Mouse (Mus musculus): ENCODE measurements around the gene Gm20479. TPM values are rescaled to one million over a fixed set of nuclear protein-coding genes. Genes with fewer than 3 reads are reported as not detected.

Gene Gm20479
- polyA plus RNA-seq, 1 experiment from 2014 or later, result 1.9 TPM

DNA sequence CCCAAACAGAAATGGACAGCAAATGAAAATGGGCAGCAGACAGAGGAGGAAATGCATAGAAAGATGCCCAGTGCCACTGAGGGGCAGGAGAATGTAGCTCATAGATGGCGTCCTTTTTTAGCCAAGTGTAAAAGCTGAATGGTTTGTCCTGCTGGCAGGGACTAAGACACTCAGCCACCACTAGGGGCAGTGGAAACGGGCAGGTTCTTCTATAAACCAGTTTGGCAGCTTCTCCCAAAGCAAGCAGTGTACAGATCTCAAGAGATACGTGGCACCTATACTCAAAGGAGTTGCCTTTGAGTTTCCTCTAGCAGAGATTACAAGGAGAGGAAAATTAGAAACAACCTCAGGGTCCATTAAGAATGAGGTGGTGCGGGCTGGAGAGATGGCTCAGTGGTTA lies 21.2 kb upstream of the Gm20479 start:
- Histone ChIP-seq H3K9me3 (ENCODE audit: control insufficient read depth, low read length) (no peaks in the 10 kb centered on the region), H3K27me3 (ENCODE audit: control insufficient read depth, insufficient read depth, low read length) (peaks cover 35% of the 10 kb centered on the region), H3K27ac (ENCODE audit: low read depth, low read length) (no peak overlapping the region), H3K36me3 (ENCODE audit: control insufficient read depth, insufficient read depth, low read length) (no peaks in the 10 kb centered on the region), H3K9ac (ENCODE audit: low read depth, low read length) (no peak overlapping the region), H3K4me3 (ENCODE audit: low read length) (no peak overlapping the region), H3K4me1 (ENCODE audit: control insufficient read depth, insufficient read depth, low read length) (no peaks in the 10 kb centered on the region), H3K4me2 (replicated peaks; ENCODE audit: low read depth, low read length) (no peak overlapping the region)
- 21% methylated on average over 4 of the region's 4 CpGs for WGBS
- ATAC-seq (ENCODE audit: low FRiP score, low TSS enrichment), result no peak; the same call in 1 of the 2 replicates

DNA sequence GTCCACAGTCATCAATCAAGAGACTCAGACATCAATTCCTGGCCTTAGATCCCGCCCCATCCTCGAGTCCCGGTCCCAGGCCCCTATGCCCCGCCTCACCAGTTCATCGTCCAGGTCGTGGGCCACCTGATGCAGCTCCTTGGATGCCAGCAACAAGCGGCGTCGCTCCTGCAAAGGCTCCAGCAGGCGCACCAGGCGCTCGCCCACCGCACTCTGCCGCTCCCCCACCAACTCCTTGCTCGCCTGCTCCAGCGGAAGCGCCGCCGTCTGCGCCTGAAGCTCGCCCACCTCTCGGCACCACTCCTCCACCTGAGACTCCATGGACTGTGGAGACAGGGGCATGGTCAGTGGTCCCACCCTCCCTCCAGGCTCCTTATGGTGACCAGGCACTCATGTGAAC lies 18.1 kb upstream of the Gm20479 start:
- H3K27me3 ChIP-seq (ENCODE audit: control insufficient read depth, insufficient read depth, low read length), result peaks cover 64% of the 10 kb centered on the region
- no peak overlapping the region for H3K27ac ChIP-seq (ENCODE audit: low read depth, low read length)
- peak overlapping the region; percentile 22; the same call in 1 of the 2 replicates for H3K4me2 ChIP-seq (replicated peaks; ENCODE audit: low read depth, low read length)
- H3K4me3 ChIP-seq (ENCODE audit: low read length), result peak overlapping the region; percentile 7
- no peaks in the 10 kb centered on the region for H3K36me3 ChIP-seq (ENCODE audit: control insufficient read depth, insufficient read depth, low read length)
- H3K4me1 ChIP-seq (ENCODE audit: control insufficient read depth, insufficient read depth, low read length), result no peaks in the 10 kb centered on the region
- WGBS, result under 1% methylated on average over 21 of the region's 22 CpGs
- H3K9me3 ChIP-seq (ENCODE audit: control insufficient read depth, low read length), result peaks cover 1% of the 10 kb centered on the region
- H3K9ac ChIP-seq (ENCODE audit: low read depth, low read length), result no peak overlapping the region
- no peak for ATAC-seq (ENCODE audit: low FRiP score, low TSS enrichment)

GRCm38 (mm10) chr7:27371715-27372462 lies 14.7 kb upstream of the Gm20479 start:
- H3K27me3 ChIP-seq (ENCODE audit: control insufficient read depth, insufficient read depth, low read length), result peaks cover 90% of the 10 kb centered on the region
- no peaks in the 10 kb centered on the region for H3K4me1 ChIP-seq (ENCODE audit: control insufficient read depth, insufficient read depth, low read length)
- WGBS, result 4% methylated on average over 42 of the region's 44 CpGs
- peak overlapping the region; percentile 34; the same call in 1 of the 2 replicates for H3K9ac ChIP-seq (ENCODE audit: low read depth, low read length)
- ATAC-seq (ENCODE audit: low FRiP score, low TSS enrichment), result peak; percentile 61; the same call in 1 of the 2 replicates
- peaks cover 7% of the 10 kb centered on the region for H3K9me3 ChIP-seq (ENCODE audit: control insufficient read depth, low read length)
- H3K27ac ChIP-seq (ENCODE audit: low read depth, low read length), result no peak overlapping the region
- H3K36me3 ChIP-seq (ENCODE audit: control insufficient read depth, insufficient read depth, low read length), result no peaks in the 10 kb centered on the region
- peak overlapping the region; percentile 29; the same call in 1 of the 2 replicates for H3K4me2 ChIP-seq (replicated peaks; ENCODE audit: low read depth, low read length)
- peak overlapping the region; percentile 28 for H3K4me3 ChIP-seq (ENCODE audit: low read length)

- H3K27ac ChIP-seq (ENCODE audit: low read depth, low read length), result no peak overlapping the region
- H3K4me3 ChIP-seq (ENCODE audit: low read length), result no peak overlapping the region
- no peaks in the 10 kb centered on the region for H3K4me1 ChIP-seq (ENCODE audit: control insufficient read depth, insufficient read depth, low read length)
- H3K27me3 ChIP-seq (ENCODE audit: control insufficient read depth, insufficient read depth, low read length), result peaks cover 97% of the 10 kb centered on the region
- 83% methylated on average over 19 of the region's 19 CpGs for WGBS
- ATAC-seq (ENCODE audit: low FRiP score, low TSS enrichment), result no peak
- H3K9ac ChIP-seq (ENCODE audit: low read depth, low read length), result no peak overlapping the region
- no peak overlapping the region for H3K4me2 ChIP-seq (replicated peaks; ENCODE audit: low read depth, low read length)
- H3K36me3 ChIP-seq (ENCODE audit: control insufficient read depth, insufficient read depth, low read length), result no peaks in the 10 kb centered on the region
- H3K9me3 ChIP-seq (ENCODE audit: control insufficient read depth, low read length), result peaks cover 7% of the 10 kb centered on the region
Observed at GRCm38 (mm10) chr7:27369111-27369510, 11.9 kb upstream of the Gm20479 start.

DNA sequence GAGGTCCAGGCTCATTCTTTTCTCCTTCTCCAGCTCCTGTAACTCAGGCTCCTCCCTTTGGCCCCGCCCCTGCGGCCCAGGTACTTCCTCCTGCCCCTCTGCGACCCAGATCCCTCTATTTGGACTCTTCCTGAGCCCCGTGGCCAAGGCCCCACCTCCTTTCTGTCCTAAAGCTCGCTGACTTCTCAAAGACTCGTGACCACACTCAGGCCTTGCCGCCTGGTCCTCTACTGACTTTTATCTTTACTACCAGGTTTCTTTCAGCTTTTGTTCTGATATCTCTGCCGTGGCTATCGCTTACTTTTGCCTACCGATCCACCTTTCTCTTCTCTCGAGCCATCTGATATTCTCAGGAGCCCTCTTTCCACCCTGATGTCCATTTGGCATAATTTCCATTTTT lies 10.8 kb upstream of the Gm20479 start:
- no peaks in the 10 kb centered on the region for H3K4me1 ChIP-seq (ENCODE audit: control insufficient read depth, insufficient read depth, low read length)
- no peak for ATAC-seq (ENCODE audit: low FRiP score, low TSS enrichment)
- peaks cover 7% of the 10 kb centered on the region for H3K9me3 ChIP-seq (ENCODE audit: control insufficient read depth, low read length)
- H3K27ac ChIP-seq (ENCODE audit: low read depth, low read length), result no peak overlapping the region
- no peak overlapping the region for H3K9ac ChIP-seq (ENCODE audit: low read depth, low read length)
- 11% methylated on average over 11 of the region's 11 CpGs for WGBS
- 0 out of 2 replicates have a peak overlapping the region, but pooled peaks have one; percentile 18 for H3K4me3 ChIP-seq (ENCODE audit: low read length)
- peak overlapping the region; percentile 34; the same call in 1 of the 2 replicates for H3K4me2 ChIP-seq (replicated peaks; ENCODE audit: low read depth, low read length)
- H3K27me3 ChIP-seq (ENCODE audit: control insufficient read depth, insufficient read depth, low read length), result peaks cover 97% of the 10 kb centered on the region
- no peaks in the 10 kb centered on the region for H3K36me3 ChIP-seq (ENCODE audit: control insufficient read depth, insufficient read depth, low read length)

DNA sequence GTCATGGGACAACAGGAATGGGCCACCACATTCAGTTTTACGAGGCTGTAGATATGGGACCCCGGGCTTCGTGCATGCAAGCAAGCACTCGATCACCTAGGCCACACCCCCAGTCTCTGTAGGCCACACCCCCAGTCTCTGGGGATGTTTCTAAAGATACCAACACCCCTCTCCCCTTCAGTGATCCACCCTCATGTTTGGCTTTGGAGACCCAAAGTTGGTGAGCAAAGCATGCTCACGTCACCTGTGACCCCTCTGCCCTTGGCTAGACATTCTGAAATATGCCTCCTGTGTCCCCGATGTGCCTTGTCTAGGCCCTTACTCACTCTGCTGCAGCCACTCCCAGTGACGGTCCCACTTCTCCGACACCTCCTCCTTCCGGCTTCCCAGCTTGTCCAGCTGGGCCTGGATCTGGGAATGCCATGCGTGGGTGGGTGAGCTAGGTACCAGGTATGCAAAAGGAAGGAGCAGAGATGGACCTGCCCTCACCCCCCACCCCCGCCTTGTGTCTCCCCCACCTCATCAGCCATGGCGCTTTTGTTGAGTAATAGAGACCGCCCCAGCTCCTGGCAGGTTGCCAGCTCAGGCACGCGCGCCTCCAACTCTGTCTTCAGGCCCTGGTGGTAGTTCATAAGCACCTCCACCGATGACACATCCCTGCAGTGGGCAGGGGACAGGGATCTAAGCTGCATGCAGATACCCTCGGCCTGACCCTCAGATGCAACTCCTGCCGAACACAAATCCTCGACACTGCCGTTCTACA lies 9.0 kb upstream of the Gm20479 start:
- Histone ChIP-seq H3K4me2 (replicated peaks; ENCODE audit: low read depth, low read length) (no peak overlapping the region), H3K9me3 (ENCODE audit: control insufficient read depth, low read length) (peaks cover 7% of the 10 kb centered on the region), H3K27ac (ENCODE audit: low read depth, low read length) (no peak overlapping the region), H3K27me3 (ENCODE audit: control insufficient read depth, insufficient read depth, low read length) (peaks cover 80% of the 10 kb centered on the region), H3K4me3 (ENCODE audit: low read length) (no peak overlapping the region), H3K36me3 (ENCODE audit: control insufficient read depth, insufficient read depth, low read length) (no peaks in the 10 kb centered on the region), H3K4me1 (ENCODE audit: control insufficient read depth, insufficient read depth, low read length) (no peaks in the 10 kb centered on the region), H3K9ac (ENCODE audit: low read depth, low read length) (no peak overlapping the region)
- ATAC-seq (ENCODE audit: low FRiP score, low TSS enrichment), result no peak
- 42% methylated on average over 21 of the region's 21 CpGs for WGBS

DNA sequence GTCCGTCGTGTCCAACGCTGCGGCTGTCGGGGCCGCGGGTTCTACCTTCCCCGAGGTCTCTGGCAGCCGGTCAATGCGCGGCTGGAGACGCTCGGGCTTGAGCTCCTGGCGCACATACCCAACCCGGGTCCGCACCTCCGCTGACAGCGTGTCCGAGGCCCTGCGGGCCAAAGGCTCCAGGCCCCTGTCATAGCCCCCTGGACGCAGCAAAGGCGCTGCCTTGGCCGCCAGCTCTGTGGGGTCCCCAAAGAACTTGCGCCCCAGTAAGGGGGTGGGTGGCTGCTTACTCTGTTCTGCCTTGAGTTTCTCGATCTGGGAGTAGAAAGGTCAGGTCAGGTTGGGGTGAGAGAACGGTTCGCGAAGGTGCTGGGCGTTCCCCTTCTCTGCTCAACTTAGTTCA lies 7.2 kb upstream of the Gm20479 start:
- Histone ChIP-seq H3K27me3 (ENCODE audit: control insufficient read depth, insufficient read depth, low read length) (peaks cover 64% of the 10 kb centered on the region), H3K9ac (ENCODE audit: low read depth, low read length) (no peak overlapping the region), H3K9me3 (ENCODE audit: control insufficient read depth, low read length) (no peaks in the 10 kb centered on the region), H3K4me1 (ENCODE audit: control insufficient read depth, insufficient read depth, low read length) (no peaks in the 10 kb centered on the region), H3K4me3 (ENCODE audit: low read length) (peak overlapping the region; percentile 18), H3K36me3 (ENCODE audit: control insufficient read depth, insufficient read depth, low read length) (no peaks in the 10 kb centered on the region), H3K27ac (ENCODE audit: low read depth, low read length) (no peak overlapping the region), H3K4me2 (replicated peaks; ENCODE audit: low read depth, low read length) (no peak overlapping the region)
- WGBS, result 3% methylated on average over 29 of the region's 29 CpGs
- ATAC-seq (ENCODE audit: low FRiP score, low TSS enrichment), result no peak

DNA sequence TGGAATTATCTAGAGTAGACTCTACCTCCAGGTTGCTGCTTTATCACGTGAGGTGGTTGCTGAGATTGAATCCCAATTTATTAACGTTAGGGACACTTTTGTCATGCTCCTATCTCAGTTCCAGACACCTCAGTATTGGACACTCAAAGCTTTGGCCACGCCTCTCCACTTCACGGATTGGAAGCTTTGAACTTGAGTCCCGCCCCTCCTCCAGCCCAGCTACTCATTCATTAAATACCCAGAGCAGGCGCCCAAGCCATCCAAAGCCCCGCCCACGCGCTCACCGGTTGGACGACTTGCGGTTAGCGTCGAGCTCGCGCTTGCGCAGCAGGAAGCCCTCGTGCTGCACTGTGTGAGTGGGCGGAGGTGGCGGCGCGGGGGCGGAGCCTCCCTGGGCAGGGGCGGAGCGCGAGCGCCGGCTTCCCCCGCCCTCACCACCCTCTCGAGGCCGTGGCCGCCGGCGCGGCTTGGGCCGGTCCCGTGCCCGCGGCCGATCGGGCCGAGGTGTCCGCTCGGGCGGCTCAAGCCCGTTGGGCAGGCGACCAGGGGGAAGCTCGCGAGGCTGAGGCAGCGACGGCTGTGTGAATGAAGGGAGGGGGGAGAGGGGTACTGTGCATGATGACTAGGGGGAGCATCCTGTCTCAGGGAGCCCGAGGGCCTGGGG lies 4.2 kb upstream of the Gm20479 start:
- Histone ChIP-seq H3K9me3 (ENCODE audit: control insufficient read depth, low read length) (no peaks in the 10 kb centered on the region), H3K4me3 (ENCODE audit: low read length) (peak overlapping the region; percentile 41), H3K4me2 (replicated peaks; ENCODE audit: low read depth, low read length) (peak overlapping the region; percentile 82), H3K36me3 (ENCODE audit: control insufficient read depth, insufficient read depth, low read length) (no peaks in the 10 kb centered on the region), H3K9ac (ENCODE audit: low read depth, low read length) (peak overlapping the region; percentile 60), H3K27me3 (ENCODE audit: control insufficient read depth, insufficient read depth, low read length) (peaks cover 34% of the 10 kb centered on the region), H3K27ac (ENCODE audit: low read depth, low read length) (no peak overlapping the region), H3K4me1 (ENCODE audit: control insufficient read depth, insufficient read depth, low read length) (peaks cover 8% of the 10 kb centered on the region)
- ATAC-seq (ENCODE audit: low FRiP score, low TSS enrichment), result peak; percentile 93
- WGBS, result under 1% methylated on average over 50 of the region's 52 CpGs

All from kidney, embryonic 14.5 days (tissue).